Mouse (Mus musculus) embryonic fibroblast, embryonic 13.5 days (primary cell): Measurements from ENCODE around the gene Zfp85.

Experiments used
- CTCF ChIP-seq: IDR thresholded peaks from 2 replicates; pipeline ENCODE4 v1.5.1; 2011; ENCODE audit warnings: mild to moderate bottlenecking, control low read depth, low read length, moderate library complexity, borderline replicate concordance; ENCODE audit not compliant: insufficient read depth
- POLR2A ChIP-seq: IDR thresholded peaks from 2 replicates; pipeline ENCODE4 v1.6.1; 2011; ENCODE audit warnings: low read depth, mild to moderate bottlenecking, control low read depth, low read length, moderate library complexity

GRCm38 (mm10) chr13:67755761-67756160 lies 733 bp upstream of the Zfp85 start:
- TF ChIP-seq CTCF: no peak
- no peak for TF ChIP-seq POLR2A
